Mouse (Mus musculus) heart, postnatal 0 days (tissue): Measurements from ENCODE around the gene Farsb.
"Not testable (repeated sequence)": the region's sequence is repeated elsewhere in the genome, so short reads cannot be mapped to it uniquely, and the experiment has no call there.

Experiments
- CTCF ChIP-seq: IDR thresholded peaks from 2 replicates; pipeline ENCODE4 v1.5.1; 2016; ENCODE audit warnings: antibody characterized with exemption, control low read depth, low read depth
- EP300 ChIP-seq: IDR thresholded peaks from 2 replicates; pipeline ENCODE4 v1.6.1; 2016; ENCODE audit warnings: antibody characterized with exemption, low read depth

GRCm38 (mm10) chr1:78501856-78502255 is 13.2 kb upstream of the Farsb start:
- not testable (repeated sequence) for TF ChIP-seq CTCF, EP300
